Mouse (Mus musculus) central nervous system, embryonic 14 days (tissue): Measurements from ENCODE around the gene Mroh2b. TPM values are rescaled to one million over a fixed set of nuclear protein-coding genes. Genes with fewer than 3 reads are reported as not detected.

Experiments
- polyA plus RNA-seq: library from polyadenylated mRNA; depleted of rRNA; stranded (reverse); fragments of >200 nt; gene quantifications from 2 replicates; pipeline ENCODE4 v1.2.3, GENCODE M21; 2012; rRNA removed

Mroh2b gene
- not detected in 2 replicates for polyA plus RNA-seq

DNA sequence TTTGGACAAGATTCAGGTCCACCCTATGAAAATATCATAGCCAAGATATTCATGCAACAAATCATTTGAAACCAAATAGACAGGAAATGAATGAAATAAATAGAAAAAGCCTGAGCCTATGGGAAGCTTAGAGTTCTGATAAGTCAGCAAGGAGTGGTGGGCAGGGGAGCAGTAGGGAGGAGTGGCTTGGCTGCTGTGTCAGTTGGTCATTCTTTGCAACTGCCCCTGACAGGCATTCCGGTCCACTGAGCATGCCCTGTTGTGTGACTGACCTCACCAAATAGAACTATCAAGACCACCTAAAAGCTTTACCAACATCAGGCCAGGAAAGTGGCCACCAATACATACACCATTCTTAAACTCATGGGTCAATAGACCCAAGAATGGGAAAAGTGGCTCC lies at the start of gene Mroh2b:
Mroh2b (plus strand) TSS at position 301 of the 400 bp plus-strand sequence.

Other genes starting within 250 kb of the Mroh2b start
- not detected in 2 replicates for gene C6, start 171.6 kb upstream of the Mroh2b start, polyA plus RNA-seq
- 0.07 and 0.11 TPM in 2 replicates for gene C7, start 165.0 kb downstream of the Mroh2b start, polyA plus RNA-seq
- 0.47 and 0.83 TPM in 2 replicates for gene Card6, start 209.8 kb downstream of the Mroh2b start, polyA plus RNA-seq
- gene Rpl37, start 217.9 kb downstream of the Mroh2b start, polyA plus RNA-seq, result 1,467 and 1,687 TPM in 2 replicates
- gene Prkaa1, start 245.1 kb downstream of the Mroh2b start, polyA plus RNA-seq, result 11.9 and 12.9 TPM in 2 replicates